Mouse (Mus musculus): ENCODE results near the gene Ttll8. TPM values are rescaled to one million over a fixed set of nuclear protein-coding genes. Genes with fewer than 3 reads are reported as not detected.
A peak's percentile ranks its signal among the peaks of the same experiment; 100 is the strongest.

The Ttll8 gene
- polyA plus RNA-seq, 1 experiment from 2014 or later: not detected

GRCm38 (mm10) chr15:88854119-88854968 is 99.9 kb downstream of the Ttll8 start:
- ATAC-seq (ENCODE audit: insufficient read depth, low FRiP score): no peak
- no peak overlapping the region for H3K4me3 ChIP-seq (replicated peaks; ENCODE audit: low read length)
- 42% methylated on average over 6 of the region's 6 CpGs for WGBS
- no peaks in the 10 kb centered on the region for H3K9me3 ChIP-seq (replicated peaks; ENCODE audit: control insufficient read depth, low read length)
- H3K27ac ChIP-seq (ENCODE audit: low read length): no peak overlapping the region; the same call in 1 of the 2 replicates
- peaks cover 50% of the 10 kb centered on the region for H3K4me1 ChIP-seq (ENCODE audit: control insufficient read depth, insufficient read depth, low read length)
- no peaks in the 10 kb centered on the region for H3K36me3 ChIP-seq (ENCODE audit: control insufficient read depth, insufficient read depth, low read length)
- H3K9ac ChIP-seq (ENCODE audit: low read length): peak overlapping the region; percentile 42; the same call in 1 of the 2 replicates
- H3K4me2 ChIP-seq (ENCODE audit: low read depth, low read length): no peak overlapping the region
- H3K27me3 ChIP-seq (ENCODE audit: control insufficient read depth, insufficient read depth, low read length): no peaks in the 10 kb centered on the region

- Histone ChIP-seq H3K4me1 (ENCODE audit: control insufficient read depth, insufficient read depth, low read length) (peaks cover 50% of the 10 kb centered on the region), H3K36me3 (ENCODE audit: control insufficient read depth, insufficient read depth, low read length) (no peaks in the 10 kb centered on the region), H3K27ac (ENCODE audit: low read length) (peak overlapping the region; percentile 93; the same call in 1 of the 2 replicates), H3K4me2 (ENCODE audit: low read depth, low read length) (no peak overlapping the region), H3K27me3 (ENCODE audit: control insufficient read depth, insufficient read depth, low read length) (no peaks in the 10 kb centered on the region), H3K9ac (ENCODE audit: low read length) (peak overlapping the region; percentile 43), H3K9me3 (replicated peaks; ENCODE audit: control insufficient read depth, low read length) (no peaks in the 10 kb centered on the region), H3K4me3 (replicated peaks; ENCODE audit: low read length) (no peak overlapping the region)
- WGBS: 68% methylated on average over 9 of the region's 9 CpGs
- no peak for ATAC-seq (ENCODE audit: insufficient read depth, low FRiP score)
Measured at GRCm38 (mm10) chr15:88853106-88853505, 101.1 kb downstream of the Ttll8 start.

GRCm38 (mm10) chr15:88851507-88852149 is 102.6 kb downstream of the Ttll8 start:
- no peaks in the 10 kb centered on the region for H3K9me3 ChIP-seq (replicated peaks; ENCODE audit: control insufficient read depth, low read length)
- H3K36me3 ChIP-seq (ENCODE audit: control insufficient read depth, insufficient read depth, low read length): no peaks in the 10 kb centered on the region
- H3K4me3 ChIP-seq (replicated peaks; ENCODE audit: low read length): no peak overlapping the region
- H3K4me2 ChIP-seq (ENCODE audit: low read depth, low read length): no peak overlapping the region
- peak overlapping the region; percentile 62 for H3K9ac ChIP-seq (ENCODE audit: low read length)
- H3K27me3 ChIP-seq (ENCODE audit: control insufficient read depth, insufficient read depth, low read length): no peaks in the 10 kb centered on the region
- peak; percentile 88 for ATAC-seq (ENCODE audit: insufficient read depth, low FRiP score)
- H3K4me1 ChIP-seq (ENCODE audit: control insufficient read depth, insufficient read depth, low read length): peaks cover 50% of the 10 kb centered on the region
- peak overlapping the region; percentile 96 for H3K27ac ChIP-seq (ENCODE audit: low read length)
- WGBS: 49% methylated on average over 10 of the region's 10 CpGs

- no peak overlapping the region for H3K4me2 ChIP-seq (ENCODE audit: low read depth, low read length)
- H3K36me3 ChIP-seq (ENCODE audit: control insufficient read depth, insufficient read depth, low read length): no peaks in the 10 kb centered on the region
- no peaks in the 10 kb centered on the region for H3K9me3 ChIP-seq (replicated peaks; ENCODE audit: control insufficient read depth, low read length)
- WGBS: 38% methylated on average over 3 of the region's 3 CpGs
- H3K4me1 ChIP-seq (ENCODE audit: control insufficient read depth, insufficient read depth, low read length): peaks cover 50% of the 10 kb centered on the region
- H3K9ac ChIP-seq (ENCODE audit: low read length): peak overlapping the region; percentile 62
- H3K27me3 ChIP-seq (ENCODE audit: control insufficient read depth, insufficient read depth, low read length): no peaks in the 10 kb centered on the region
- H3K4me3 ChIP-seq (replicated peaks; ENCODE audit: low read length): no peak overlapping the region
- H3K27ac ChIP-seq (ENCODE audit: low read length): peak overlapping the region; percentile 96
- no peak for ATAC-seq (ENCODE audit: insufficient read depth, low FRiP score)
Measured at GRCm38 (mm10) chr15:88851076-88851475, 103.1 kb downstream of the Ttll8 start.

- 44% methylated on average over 10 of the region's 10 CpGs for WGBS
- peak; percentile 83 for ATAC-seq (ENCODE audit: insufficient read depth, low FRiP score)
- Histone ChIP-seq H3K4me3 (replicated peaks; ENCODE audit: low read length) (no peak overlapping the region), H3K27me3 (ENCODE audit: control insufficient read depth, insufficient read depth, low read length) (no peaks in the 10 kb centered on the region), H3K9ac (ENCODE audit: low read length) (peak overlapping the region; percentile 62), H3K27ac (ENCODE audit: low read length) (peak overlapping the region; percentile 96), H3K36me3 (ENCODE audit: control insufficient read depth, insufficient read depth, low read length) (no peaks in the 10 kb centered on the region), H3K4me2 (ENCODE audit: low read depth, low read length) (no peak overlapping the region), H3K4me1 (ENCODE audit: control insufficient read depth, insufficient read depth, low read length) (peaks cover 44% of the 10 kb centered on the region), H3K9me3 (replicated peaks; ENCODE audit: control insufficient read depth, low read length) (no peaks in the 10 kb centered on the region)
Measured at GRCm38 (mm10) chr15:88850146-88850826, 103.9 kb downstream of the Ttll8 start.

- H3K9me3 ChIP-seq (replicated peaks; ENCODE audit: control insufficient read depth, low read length): no peaks in the 10 kb centered on the region
- no peak for ATAC-seq (ENCODE audit: insufficient read depth, low FRiP score)
- no peaks in the 10 kb centered on the region for H3K27me3 ChIP-seq (ENCODE audit: control insufficient read depth, insufficient read depth, low read length)
- H3K9ac ChIP-seq (ENCODE audit: low read length): peak overlapping the region; percentile 62; the same call in 1 of the 2 replicates
- WGBS: 94% methylated on average over 2 of the region's 2 CpGs
- H3K4me2 ChIP-seq (ENCODE audit: low read depth, low read length): no peak overlapping the region
- H3K4me1 ChIP-seq (ENCODE audit: control insufficient read depth, insufficient read depth, low read length): peaks cover 38% of the 10 kb centered on the region
- no peak overlapping the region for H3K4me3 ChIP-seq (replicated peaks; ENCODE audit: low read length)
- H3K36me3 ChIP-seq (ENCODE audit: control insufficient read depth, insufficient read depth, low read length): no peaks in the 10 kb centered on the region
- peak overlapping the region; percentile 96 for H3K27ac ChIP-seq (ENCODE audit: low read length)
Measured at GRCm38 (mm10) chr15:88849621-88850020, 104.6 kb downstream of the Ttll8 start.

DNA sequence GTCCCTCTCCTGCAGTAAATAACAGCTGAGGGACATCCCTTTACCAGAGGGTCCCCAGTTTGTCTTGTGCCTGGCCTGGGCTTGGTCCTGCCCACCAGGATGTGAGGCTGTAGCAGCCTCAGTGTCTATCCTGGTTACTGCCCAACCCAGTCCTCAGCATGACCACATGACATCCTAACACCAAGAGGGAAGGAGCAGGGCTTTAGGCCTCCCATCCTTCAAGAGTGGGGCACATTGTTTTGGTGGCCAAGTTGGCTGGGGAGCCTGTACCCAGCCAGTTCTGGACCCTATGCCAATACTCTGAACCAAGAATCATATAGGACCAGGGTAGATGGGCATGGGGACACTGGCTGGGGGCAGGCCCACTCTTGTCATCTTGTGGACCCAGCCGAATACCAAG is 105.6 kb downstream of the Ttll8 start:
- Histone ChIP-seq H3K9ac (ENCODE audit: low read length) (no peak overlapping the region), H3K4me2 (ENCODE audit: low read depth, low read length) (no peak overlapping the region), H3K4me3 (replicated peaks; ENCODE audit: low read length) (no peak overlapping the region), H3K4me1 (ENCODE audit: control insufficient read depth, insufficient read depth, low read length) (peaks cover 31% of the 10 kb centered on the region), H3K27ac (ENCODE audit: low read length) (no peak overlapping the region), H3K36me3 (ENCODE audit: control insufficient read depth, insufficient read depth, low read length) (no peaks in the 10 kb centered on the region), H3K27me3 (ENCODE audit: control insufficient read depth, insufficient read depth, low read length) (no peaks in the 10 kb centered on the region), H3K9me3 (replicated peaks; ENCODE audit: control insufficient read depth, low read length) (no peaks in the 10 kb centered on the region)
- no peak for ATAC-seq (ENCODE audit: insufficient read depth, low FRiP score)
- WGBS: 100% methylated on average over 1 of the region's 1 CpGs

DNA sequence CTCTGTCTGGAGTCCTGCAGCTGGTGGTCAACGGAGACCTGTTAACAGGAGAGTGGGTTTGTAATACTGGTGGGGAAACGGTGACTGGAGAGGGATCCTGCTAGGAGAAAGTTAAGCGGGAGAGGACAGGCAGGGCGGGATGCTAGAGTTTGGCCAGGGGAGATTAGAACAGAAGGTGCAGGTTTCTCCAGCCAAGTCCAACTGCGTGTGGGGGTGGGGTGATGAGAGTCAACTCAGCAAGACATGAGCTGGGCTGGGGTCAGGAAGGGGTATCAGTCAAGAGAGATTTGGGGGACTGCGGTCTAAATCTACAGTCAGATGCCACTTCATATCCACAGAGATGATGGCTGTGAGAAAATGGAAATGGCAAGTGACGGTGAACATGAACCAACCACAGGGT is 109.3 kb downstream of the Ttll8 start:
- Histone ChIP-seq H3K9me3 (replicated peaks; ENCODE audit: control insufficient read depth, low read length) (no peaks in the 10 kb centered on the region), H3K36me3 (ENCODE audit: control insufficient read depth, insufficient read depth, low read length) (no peaks in the 10 kb centered on the region), H3K4me1 (ENCODE audit: control insufficient read depth, insufficient read depth, low read length) (peaks cover 10% of the 10 kb centered on the region), H3K27me3 (ENCODE audit: control insufficient read depth, insufficient read depth, low read length) (no peaks in the 10 kb centered on the region), H3K4me3 (replicated peaks; ENCODE audit: low read length) (no peak overlapping the region), H3K4me2 (ENCODE audit: low read depth, low read length) (no peak overlapping the region), H3K9ac (ENCODE audit: low read length) (no peak overlapping the region), H3K27ac (ENCODE audit: low read length) (no peak overlapping the region)
- WGBS: 90% methylated on average over 7 of the region's 7 CpGs
- no peak for ATAC-seq (ENCODE audit: insufficient read depth, low FRiP score)

Data from stomach, embryonic 16.5 days (tissue).